Mouse (Mus musculus) cerebellum, adult 11 months (tissue): Measurements from ENCODE around the gene Vdr.

Experiments used
- DNase-seq: peaks from one replicate; pipeline ENCODE4 v3.0.0; 2022

Gene Vdr

GRCm38 (mm10) chr15:97826588-97827261 lies 83.7 kb downstream of the Vdr start:
- DNase-seq: no peak

GRCm38 (mm10) chr15:97825941-97826587 lies 84.4 kb downstream of the Vdr start:
- DNase-seq: no peak

- DNase-seq: no peak
These were observed 85.1 kb downstream of the Vdr start for GRCm38 (mm10) chr15:97825071-97825940.

- no peak for DNase-seq
These were observed 86.4 kb downstream of the Vdr start for GRCm38 (mm10) chr15:97824042-97824441.

- no peak for DNase-seq
These were observed 87.0 kb downstream of the Vdr start for GRCm38 (mm10) chr15:97823479-97823878.

- DNase-seq: no peak
These were observed 87.7 kb downstream of the Vdr start for GRCm38 (mm10) chr15:97822545-97823228.

GRCm38 (mm10) chr15:97821983-97822363 lies 88.5 kb downstream of the Vdr start:
- no peak for DNase-seq

- no peak for DNase-seq
These were observed 89.0 kb downstream of the Vdr start for GRCm38 (mm10) chr15:97821321-97821982.

GRCm38 (mm10) chr15:97819937-97820336 lies 90.5 kb downstream of the Vdr start:
- DNase-seq: no peak

- DNase-seq: no peak
These were observed 94.0 kb downstream of the Vdr start for GRCm38 (mm10) chr15:97816199-97816994.

GRCm38 (mm10) chr15:97815254-97815653 lies 95.2 kb downstream of the Vdr start:
- DNase-seq: no peak

GRCm38 (mm10) chr15:97814703-97815102 lies 95.7 kb downstream of the Vdr start:
- no peak for DNase-seq

GRCm38 (mm10) chr15:97813452-97814204 lies 96.8 kb downstream of the Vdr start:
- peak; percentile 86 for DNase-seq

GRCm38 (mm10) chr15:97812875-97813274 lies 97.6 kb downstream of the Vdr start:
- no peak for DNase-seq

- DNase-seq: peak; percentile 81
These were observed 98.3 kb downstream of the Vdr start for GRCm38 (mm10) chr15:97812126-97812525.

- no peak for DNase-seq
These were observed 99.1 kb downstream of the Vdr start for GRCm38 (mm10) chr15:97811307-97811706.

GRCm38 (mm10) chr15:97810399-97810798 lies 100.0 kb downstream of the Vdr start:
- DNase-seq: no peak

- DNase-seq: no peak
These were observed 100.5 kb downstream of the Vdr start for GRCm38 (mm10) chr15:97809942-97810341.

GRCm38 (mm10) chr15:97809206-97809605 lies 101.2 kb downstream of the Vdr start:
- DNase-seq: no peak

GRCm38 (mm10) chr15:97808532-97808931 lies 101.9 kb downstream of the Vdr start:
- DNase-seq: no peak

GRCm38 (mm10) chr15:97807867-97808266 lies 102.6 kb downstream of the Vdr start:
- no peak for DNase-seq
